7 mouse cellular contexts compared by ENCODE assay signal in the genomic region with DNA sequence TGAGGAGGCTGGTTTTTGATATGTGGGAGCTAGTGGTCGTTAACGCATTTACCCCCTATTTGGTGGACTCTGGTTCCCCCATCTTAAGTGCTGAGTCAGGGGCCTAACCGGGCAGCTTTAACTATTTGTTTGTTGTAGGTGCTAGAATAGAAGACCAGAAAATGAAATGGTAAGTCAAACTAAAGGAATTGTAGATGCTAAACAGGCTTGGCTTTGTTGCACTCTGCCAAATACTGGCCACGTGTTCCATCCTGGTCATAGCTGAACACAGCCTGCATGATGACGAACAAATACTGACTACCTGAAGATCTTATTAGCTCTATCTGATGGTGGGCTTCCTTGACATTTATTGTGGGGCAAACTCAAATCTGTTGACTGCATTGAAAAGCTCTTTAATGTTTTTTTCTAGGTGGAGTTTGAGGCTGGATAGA. TPM values are rescaled to one million over a fixed set of nuclear protein-coding genes. Genes with fewer than 3 reads are reported as not detected.
A peak's percentile ranks its signal among the peaks of the same experiment; 100 is the strongest.
DNase-seq lines count a peak whose midpoint lies in the region; ATAC-seq and TF ChIP-seq lines count a peak whose summit lies in the region.

No protein-coding gene starts in this region.

- H3K9ac ChIP-seq in forebrain, embryonic 12.5 days, result peak overlapping the region; percentile 90
- peak overlapping the region; percentile 94 for H3K9ac ChIP-seq in limb, embryonic 14.5 days (ENCODE audit: low read depth, low read length, severe bottlenecking)
- peak overlapping the region; percentile 98 for H3K9ac ChIP-seq in stomach, embryonic 14.5 days (replicated peaks; ENCODE audit: low read depth, low read length)

- H3K9me3 ChIP-seq in forebrain, embryonic 12.5 days, result no peaks in the 10 kb centered on the region
- H3K9me3 ChIP-seq in limb, embryonic 14.5 days (ENCODE audit: control insufficient read depth, low read length), result no peaks in the 10 kb centered on the region
- H3K9me3 ChIP-seq in stomach, embryonic 14.5 days (ENCODE audit: control insufficient read depth, low read depth, low read length), result no peaks in the 10 kb centered on the region

- H3K27me3 ChIP-seq in forebrain, embryonic 12.5 days, result no peaks in the 10 kb centered on the region
- H3K27me3 ChIP-seq in limb, embryonic 14.5 days (ENCODE audit: control insufficient read depth, insufficient read depth, low read length), result no peaks in the 10 kb centered on the region
- no peaks in the 10 kb centered on the region for H3K27me3 ChIP-seq in stomach, embryonic 14.5 days (ENCODE audit: control insufficient read depth, insufficient read depth, low read length)

- TF ChIP-seq POLR2A in limb, embryonic 14.5 days (IDR thresholded peaks at IDR 0.05; ENCODE audit: borderline replicate concordance, extremely low read depth, insufficient read depth, insufficient read length), result no peak

- DNase-seq in left cerebral cortex, postnatal 25 days (ENCODE audit: low spot score in 2 of 2), result peak; percentile 25 to 29
- DNase-seq in left cerebral cortex, adult 11 months (ENCODE audit: low spot score), result no peak
- DNase-seq in adipocyte (ENCODE audit: low spot score), result peak; percentile 36
- DNase-seq in limb, embryonic 14.5 days (ENCODE audit: low spot score), result peak; percentile 36
- DNase-seq in thymus, postnatal 10 days (ENCODE audit: low spot score in 2 of 2), result no peak

- peak overlapping the region; percentile 66 for H3K4me2 ChIP-seq in forebrain, embryonic 12.5 days
- peak overlapping the region; percentile 85 for H3K4me2 ChIP-seq in limb, embryonic 14.5 days (replicated peaks; ENCODE audit: low read depth, low read length, severe bottlenecking)
- H3K4me2 ChIP-seq in stomach, embryonic 14.5 days (replicated peaks; ENCODE audit: low read depth, low read length), result peak overlapping the region; percentile 69

- peak overlapping the region; percentile 88 for H3K27ac ChIP-seq in forebrain, embryonic 12.5 days
- peak overlapping the region; percentile 89 for H3K27ac ChIP-seq in limb, embryonic 14.5 days (replicated peaks; ENCODE audit: low read depth, low read length)
- H3K27ac ChIP-seq in stomach, embryonic 14.5 days (ENCODE audit: low read length), result peak overlapping the region; percentile 95

- WGBS in forebrain, embryonic 12.5 days, result 0% methylated on average over 5 of the region's 5 CpGs
- 0% methylated on average over 5 of the region's 5 CpGs for WGBS in limb, embryonic 14.5 days
- 0% methylated on average over 5 of the region's 5 CpGs for WGBS in stomach, embryonic 14.5 days

- peak overlapping the region; percentile 74 for H3K4me3 ChIP-seq in forebrain, embryonic 12.5 days (replicated peaks)
- H3K4me3 ChIP-seq in limb, embryonic 14.5 days (replicated peaks; ENCODE audit: low read length), result peak overlapping the region; percentile 72
- peak overlapping the region; percentile 87 for H3K4me3 ChIP-seq in stomach, embryonic 14.5 days (ENCODE audit: low read depth, low read length)

- no peak for ATAC-seq in forebrain, embryonic 12.5 days (ENCODE audit: low FRiP score)
- no peak for ATAC-seq in limb, embryonic 14.5 days (ENCODE audit: low FRiP score, low read depth)
- ATAC-seq in stomach, embryonic 14.5 days (ENCODE audit: insufficient number of reproducible peaks, insufficient read depth, low FRiP score, low read depth), result no peak

- intact Hi-C loops in left cerebral cortex, postnatal 25 days (cut with DNase I), result loop anchor here (10.0 kb wide), 1 partner anchor 292 kb away; no protein-coding TSS in a partner anchor

- peaks cover 40% of the 10 kb centered on the region for H3K4me1 ChIP-seq in forebrain, embryonic 12.5 days
- peaks cover 17% of the 10 kb centered on the region for H3K4me1 ChIP-seq in limb, embryonic 14.5 days (ENCODE audit: control insufficient read depth, insufficient read depth, low read length)
- H3K4me1 ChIP-seq in stomach, embryonic 14.5 days (ENCODE audit: control insufficient read depth, insufficient read depth, low read length), result peaks cover 4% of the 10 kb centered on the region; the same call in 1 of the 2 replicates

- H3K36me3 ChIP-seq in forebrain, embryonic 12.5 days (replicated peaks), result peaks cover 53% of the 10 kb centered on the region
- H3K36me3 ChIP-seq in limb, embryonic 14.5 days (ENCODE audit: control insufficient read depth, insufficient read depth, low read length), result peaks cover 51% of the 10 kb centered on the region
- peaks cover 35% of the 10 kb centered on the region for H3K36me3 ChIP-seq in stomach, embryonic 14.5 days (ENCODE audit: control insufficient read depth, insufficient read depth, low read length)

RNA-seq across cellular contexts. Expression of a gene that starts 1.8 kb away (rescaled TPM):
- 10 to 100 TPM; 17.6 to 18.2 TPM for total RNA-seq in left cerebral cortex, postnatal 25 days (2021)
- 9.9 TPM in 2 replicates for polyA plus RNA-seq in forebrain, embryonic 12.5 days (2016; fragmentation: Nextera tagmentation; extraction: Ambion mirVana)
- 5.2 and 5.4 TPM in 2 replicates for polyA plus RNA-seq in limb, embryonic 14.5 days (2012; rRNA removed)
- polyA plus RNA-seq in limb, embryonic 14.5 days (2014; fragmentation: Nextera tagmentation; extraction: Ambion mirVana), result 6.9 and 9.3 TPM in 2 replicates
- polyA plus RNA-seq in stomach, embryonic 14.5 days (2014; fragmentation: Nextera tagmentation; extraction: Ambion mirVana), result 12.7 and 14.1 TPM in 2 replicates

RNA-seq across cellular contexts. Expression of a gene that starts 34.0 kb away (rescaled TPM):
- total RNA-seq in left cerebral cortex, postnatal 25 days (2021), result 10 to 100 TPM; 23.4 to 26.1 TPM
- 49.0 and 49.3 TPM in 2 replicates for polyA plus RNA-seq in forebrain, embryonic 12.5 days (2016; fragmentation: Nextera tagmentation; extraction: Ambion mirVana)
- 14.7 and 19.7 TPM in 2 replicates for polyA plus RNA-seq in limb, embryonic 14.5 days (2012; rRNA removed)
- 22.6 and 23.8 TPM in 2 replicates for polyA plus RNA-seq in limb, embryonic 14.5 days (2014; fragmentation: Nextera tagmentation; extraction: Ambion mirVana)
- 26.1 and 31.2 TPM in 2 replicates for polyA plus RNA-seq in stomach, embryonic 14.5 days (2014; fragmentation: Nextera tagmentation; extraction: Ambion mirVana)

RNA-seq across cellular contexts. Expression of a gene that starts 34.1 kb away (rescaled TPM):
- 1 to 10 TPM; 1.2 to 1.8 TPM for total RNA-seq in left cerebral cortex, postnatal 25 days (2021)
- 38.3 and 39.7 TPM in 2 replicates for polyA plus RNA-seq in forebrain, embryonic 12.5 days (2016; fragmentation: Nextera tagmentation; extraction: Ambion mirVana)
- 13.1 and 13.3 TPM in 2 replicates for polyA plus RNA-seq in limb, embryonic 14.5 days (2012; rRNA removed)
- polyA plus RNA-seq in limb, embryonic 14.5 days (2014; fragmentation: Nextera tagmentation; extraction: Ambion mirVana), result 25.7 and 27.3 TPM in 2 replicates
- 28.7 and 32.7 TPM in 2 replicates for polyA plus RNA-seq in stomach, embryonic 14.5 days (2014; fragmentation: Nextera tagmentation; extraction: Ambion mirVana)

RNA-seq across cellular contexts. Expression of a gene that starts 58.0 kb away (rescaled TPM):
- under 1 TPM; 0.27 to 0.57 TPM for total RNA-seq in left cerebral cortex, postnatal 25 days (2021)
- 2.4 and 2.8 TPM in 2 replicates for polyA plus RNA-seq in forebrain, embryonic 12.5 days (2016; fragmentation: Nextera tagmentation; extraction: Ambion mirVana)
- 4.9 and 7.5 TPM in 2 replicates for polyA plus RNA-seq in limb, embryonic 14.5 days (2012; rRNA removed)
- 3.3 and 6.2 TPM in 2 replicates for polyA plus RNA-seq in limb, embryonic 14.5 days (2014; fragmentation: Nextera tagmentation; extraction: Ambion mirVana)
- polyA plus RNA-seq in stomach, embryonic 14.5 days (2014; fragmentation: Nextera tagmentation; extraction: Ambion mirVana), result 2.0 and 2.4 TPM in 2 replicates

Comparison
In these comparisons a context has a peak if more than half of its experiments do, and no peak if none do; other contexts are left out.
1. DNase-seq: peak in left cerebral cortex, postnatal 25 days (2 of 2), adipocyte (single experiment) and limb, embryonic 14.5 days (single experiment); none in left cerebral cortex, adult 11 months (single experiment) and thymus, postnatal 10 days (0 of 2).
2. Peak in every context shown above with its lines, with median percentiles within 50 percentile points of each other: H3K27ac ChIP-seq, H3K4me2 ChIP-seq, H3K4me3 ChIP-seq and H3K9ac ChIP-seq.